Mouse (Mus musculus) heart, embryonic 16.5 days (tissue): ENCODE measurements around the gene Mapt. TPM values are rescaled to one million over a fixed set of nuclear protein-coding genes. Genes with fewer than 3 reads are reported as not detected.

Experiments used
- microRNA-seq: library from miRNA; unstranded; fragments of <30 nt; microRNA quantifications from one replicate; pipeline ENCODE4, GENCODE M21; 2017
- polyA plus RNA-seq: library from polyadenylated mRNA; unstranded; fragments of >200 nt; fragmentation: Nextera tagmentation; extraction: Ambion mirVana; gene quantifications from 2 replicates; pipeline ENCODE4 v1.2.1, GENCODE M21; 2015

Gene Mapt
- polyA plus RNA-seq, 1 experiment from 2014 or later = 0.88 TPM

Small RNA genes lying within 50 kb of the gene (microRNA-seq; reads per million reads assigned to microRNA genes)
- gene Gm47310 = not detected

Other genes with a start within 250 kb of the Mapt start
- not detected in 2 replicates for gene Crhr1, start 98.5 kb upstream of the Mapt start, polyA plus RNA-seq
- gene Sppl2c, start 45.1 kb upstream of the Mapt start, polyA plus RNA-seq = not detected in 2 replicates
- 12.5 and 13.2 TPM in 2 replicates for gene Kansl1, start 237.5 kb downstream of the Mapt start, polyA plus RNA-seq